In the genomic region with DNA sequence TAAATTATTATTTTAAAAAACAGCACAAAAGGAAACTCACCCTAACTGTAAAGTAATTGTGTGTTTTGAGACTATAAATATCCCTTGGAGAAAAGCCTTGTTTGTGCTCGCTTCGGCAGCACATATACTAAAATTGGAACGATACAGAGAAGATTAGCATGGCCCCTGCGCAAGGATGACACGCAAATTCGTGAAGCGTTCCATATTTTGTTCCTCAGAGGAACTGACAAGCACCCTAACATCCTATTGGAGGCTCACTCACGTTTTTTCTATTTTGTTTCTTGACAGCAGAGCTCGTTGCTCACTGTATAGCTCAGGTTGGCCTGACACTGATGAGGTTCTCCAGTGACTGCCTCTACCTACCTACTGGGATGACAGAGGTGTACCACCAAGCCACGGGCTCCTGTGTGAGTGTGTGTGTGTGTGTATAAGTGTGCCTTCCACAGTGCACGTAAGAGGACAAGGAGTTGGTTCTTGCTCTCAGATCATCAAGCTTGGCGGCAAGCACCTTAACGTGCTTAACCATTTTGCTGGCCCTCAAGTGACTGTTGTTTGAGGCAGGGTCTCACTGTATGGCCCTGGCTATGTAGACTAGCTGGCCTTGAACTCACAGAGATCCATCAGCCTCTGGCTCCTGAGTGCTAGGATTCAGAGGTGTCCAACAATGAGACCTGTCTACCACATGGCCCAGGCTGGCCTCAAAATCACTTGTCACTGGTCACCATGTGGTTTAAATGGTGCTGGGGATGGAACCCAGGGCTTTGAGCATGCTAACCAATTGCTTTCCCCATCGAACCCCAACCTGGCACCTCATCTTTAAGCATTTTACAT, we compare ENCODE assay signal across 7 mouse cellular contexts. TPM values are rescaled to one million over a fixed set of nuclear protein-coding genes. Genes with fewer than 3 reads are reported as not detected.
DNase-seq lines count a peak whose midpoint lies in the region; ATAC-seq and TF ChIP-seq lines count a peak whose summit lies in the region.

No protein-coding gene starts in this region.

- WGBS in lung, postnatal 0 days, result 21% methylated on average over 14 of the region's 14 CpGs
- WGBS in forebrain, postnatal 0 days, result 17% methylated on average over 14 of the region's 14 CpGs
- 23% methylated on average over 14 of the region's 14 CpGs for whole genome bisulfite sequencing in kidney, embryonic 14.5 days
- WGBS in liver, postnatal 0 days (ENCODE audit: insufficient replicate concordance), result 24% methylated on average over 14 of the region's 14 CpGs

- 0 out of 2 replicates have a peak, but pooled peaks cover 3% of the 10 kb centered on the region for H3K4me1 ChIP-seq in lung, postnatal 0 days (ENCODE audit: insufficient read depth, low read depth, low read length)
- no peaks in the 10 kb centered on the region; the same call in 1 of the 2 replicates for H3K4me1 ChIP-seq in brown adipose tissue, adult 24 weeks (ENCODE audit: control insufficient read depth, insufficient read depth, insufficient read length, low read length)
- H3K4me1 ChIP-seq in forebrain, postnatal 0 days (ENCODE audit: insufficient read depth), result peaks cover 3% of the 10 kb centered on the region; the same call in 1 of the 2 replicates
- 0 out of 2 replicates have a peak, but pooled peaks cover 3% of the 10 kb centered on the region for H3K4me1 ChIP-seq in kidney, embryonic 14.5 days (ENCODE audit: control insufficient read depth, insufficient read depth, low read length)
- H3K4me1 ChIP-seq in liver, postnatal 0 days (ENCODE audit: insufficient read depth), result peaks cover 26% of the 10 kb centered on the region

- H3K9ac ChIP-seq in lung, postnatal 0 days (replicated peaks; ENCODE audit: low read depth), result peak overlapping the region; percentile 97
- H3K9ac ChIP-seq in forebrain, postnatal 0 days, result peak overlapping the region; percentile 94
- no peak overlapping the region; the same call in 1 of the 2 replicates for H3K9ac ChIP-seq in kidney, embryonic 14.5 days (ENCODE audit: low read depth, low read length)
- H3K9ac ChIP-seq in liver, postnatal 0 days (replicated peaks), result peak overlapping the region; percentile 90

- no peak for TF ChIP-seq CTCF in lung, postnatal 0 days (IDR thresholded peaks at IDR 0.05)
- TF ChIP-seq CTCF in forebrain, postnatal 0 days (IDR thresholded peaks at IDR 0.05; ENCODE audit: low read depth), result no peak
- no peak for TF ChIP-seq CTCF in liver, postnatal 0 days (IDR thresholded peaks at IDR 0.05; ENCODE audit: low read depth)

- H3K27ac ChIP-seq in lung, postnatal 0 days (ENCODE audit: low read length), result peak overlapping the region; percentile 4
- H3K27ac ChIP-seq in brown adipose tissue, adult 24 weeks (replicated peaks; ENCODE audit: low read depth, low read length), result 0 out of 2 replicates have a peak overlapping the region, but pooled peaks have one; percentile 3
- H3K27ac ChIP-seq in forebrain, postnatal 0 days (ENCODE audit: low read depth, low read length), result peak overlapping the region; percentile 97
- H3K27ac ChIP-seq in kidney, embryonic 14.5 days (ENCODE audit: low read depth, low read length), result peak overlapping the region; percentile 6; the same call in 1 of the 2 replicates
- H3K27ac ChIP-seq in liver, postnatal 0 days (ENCODE audit: low read depth), result peak overlapping the region; percentile 97

- ATAC-seq in lung, postnatal 0 days, result peak; percentile 43
- peak; percentile 71 for ATAC-seq in forebrain, postnatal 0 days
- peak; percentile 46; the same call in 1 of the 2 replicates for ATAC-seq in kidney, embryonic 14.5 days (ENCODE audit: low FRiP score, low TSS enrichment)
- ATAC-seq in liver, postnatal 0 days, result peak; percentile 52

- peak; percentile 49 for DNase-seq in lung, postnatal 0 days (ENCODE audit: low spot score)
- no peak for DNase-seq in lung, postnatal 4 days
- DNase-seq in forebrain, postnatal 0 days, result peak; percentile 83
- DNase-seq in liver, postnatal 0 days, result no peak
- DNase-seq in telencephalon, adult 2 months (ENCODE audit: low read depth, low spot score), result peak; percentile 64

- no peaks in the 10 kb centered on the region for H3K9me3 ChIP-seq in lung, postnatal 0 days (ENCODE audit: low read length)
- H3K9me3 ChIP-seq in forebrain, postnatal 0 days (ENCODE audit: low read length), result no peaks in the 10 kb centered on the region
- no peaks in the 10 kb centered on the region for H3K9me3 ChIP-seq in kidney, embryonic 14.5 days (ENCODE audit: control insufficient read depth, low read length)
- H3K9me3 ChIP-seq in liver, postnatal 0 days (ENCODE audit: low read length), result no peaks in the 10 kb centered on the region

- no peaks in the 10 kb centered on the region for H3K27me3 ChIP-seq in lung, postnatal 0 days (replicated peaks; ENCODE audit: insufficient read depth, low read length)
- H3K27me3 ChIP-seq in forebrain, postnatal 0 days (ENCODE audit: insufficient read depth, low read length), result no peaks in the 10 kb centered on the region
- no peaks in the 10 kb centered on the region for H3K27me3 ChIP-seq in kidney, embryonic 14.5 days (ENCODE audit: control insufficient read depth, insufficient read depth, low read length)
- no peaks in the 10 kb centered on the region for H3K27me3 ChIP-seq in liver, postnatal 0 days (ENCODE audit: insufficient read depth, low read length)

- peak overlapping the region; percentile 74; the same call in 1 of the 2 replicates for H3K4me3 ChIP-seq in lung, postnatal 0 days (ENCODE audit: low read depth, low read length)
- H3K4me3 ChIP-seq in brown adipose tissue, adult 24 weeks (ENCODE audit: insufficient read depth, low read depth, low read length), result no peak overlapping the region
- H3K4me3 ChIP-seq in forebrain, postnatal 0 days (ENCODE audit: low read depth, low read length), result peak overlapping the region; percentile 69
- peak overlapping the region; percentile 75 for H3K4me3 ChIP-seq in kidney, embryonic 14.5 days (ENCODE audit: low read length)
- H3K4me3 ChIP-seq in liver, postnatal 0 days (ENCODE audit: low read depth, low read length), result peak overlapping the region; percentile 84

- H3K36me3 ChIP-seq in lung, postnatal 0 days (ENCODE audit: insufficient read depth, low read length), result peaks cover 22% of the 10 kb centered on the region
- peaks cover 38% of the 10 kb centered on the region for H3K36me3 ChIP-seq in forebrain, postnatal 0 days (ENCODE audit: insufficient read depth)
- H3K36me3 ChIP-seq in kidney, embryonic 14.5 days (ENCODE audit: control insufficient read depth, insufficient read depth, low read length), result peaks cover 47% of the 10 kb centered on the region
- H3K36me3 ChIP-seq in liver, postnatal 0 days (replicated peaks; ENCODE audit: insufficient read depth, low read length), result peaks cover 29% of the 10 kb centered on the region

- peak overlapping the region; percentile 1 for H3K4me2 ChIP-seq in lung, postnatal 0 days (replicated peaks; ENCODE audit: low read depth, low read length)
- H3K4me2 ChIP-seq in forebrain, postnatal 0 days (ENCODE audit: low read depth), result peak overlapping the region; percentile 45
- H3K4me2 ChIP-seq in kidney, embryonic 14.5 days (replicated peaks; ENCODE audit: low read depth, low read length), result peak overlapping the region; percentile 31
- peak overlapping the region; percentile 74 for H3K4me2 ChIP-seq in liver, postnatal 0 days (ENCODE audit: low read depth, low read length)

- TF ChIP-seq EP300 in lung, postnatal 0 days (IDR thresholded peaks at IDR 0.05), result no peak
- TF ChIP-seq EP300 in liver, postnatal 0 days (IDR thresholded peaks at IDR 0.05; ENCODE audit: low read depth), result peak; percentile 56; the same call in 1 of the 2 replicates

RNA-seq across cellular contexts. Expression of gene Med16, which starts 0.6 kb away (rescaled TPM):
- polyA plus RNA-seq in lung, postnatal 0 days (2015; fragmentation: Nextera tagmentation; extraction: Ambion mirVana), result 32.0 and 32.8 TPM in 2 replicates
- polyA plus RNA-seq in brown adipose tissue, adult 24 weeks (2012; ENCODE audit: insufficient read depth, insufficient read length, missing spikeins), result 11.2 and 12.9 TPM in 2 replicates
- 47.0 and 60.9 TPM in 2 replicates for total RNA-seq in forebrain, postnatal 0 days (2014; rRNA removed)
- polyA plus RNA-seq in forebrain, postnatal 0 days (2015; fragmentation: Nextera tagmentation; extraction: Ambion mirVana), result 46.1 and 56.0 TPM in 2 replicates
- polyA plus RNA-seq in kidney, embryonic 14.5 days (2014; fragmentation: Nextera tagmentation; extraction: Ambion mirVana), result 48.0 and 61.2 TPM in 2 replicates
- polyA plus RNA-seq in liver, postnatal 0 days (2015; fragmentation: Nextera tagmentation; extraction: Ambion mirVana), result 13.5 and 14.3 TPM in 2 replicates

RNA-seq across cellular contexts. Expression of gene Gm26602, which starts 1.3 kb away (rescaled TPM):
- not detected in 2 replicates for polyA plus RNA-seq in lung, postnatal 0 days (2015; fragmentation: Nextera tagmentation; extraction: Ambion mirVana)
- not detected in 2 replicates for polyA plus RNA-seq in brown adipose tissue, adult 24 weeks (2012; ENCODE audit: insufficient read depth, insufficient read length, missing spikeins)
- total RNA-seq in forebrain, postnatal 0 days (2014; rRNA removed), result not detected in 2 replicates
- polyA plus RNA-seq in forebrain, postnatal 0 days (2015; fragmentation: Nextera tagmentation; extraction: Ambion mirVana), result 34.4 and 39.2 TPM in 2 replicates
- polyA plus RNA-seq in kidney, embryonic 14.5 days (2014; fragmentation: Nextera tagmentation; extraction: Ambion mirVana), result 4.6 and 10.8 TPM in 2 replicates
- polyA plus RNA-seq in liver, postnatal 0 days (2015; fragmentation: Nextera tagmentation; extraction: Ambion mirVana), result 4.6 TPM in 1 of 2 replicates, not detected in the other

RNA-seq across cellular contexts. Expression of gene Kiss1r, which starts 7.5 kb away (rescaled TPM):
- 1.6 and 1.7 TPM in 2 replicates for polyA plus RNA-seq in lung, postnatal 0 days (2015; fragmentation: Nextera tagmentation; extraction: Ambion mirVana)
- polyA plus RNA-seq in brown adipose tissue, adult 24 weeks (2012; ENCODE audit: insufficient read depth, insufficient read length, missing spikeins), result 0.38 and 0.63 TPM in 2 replicates
- total RNA-seq in forebrain, postnatal 0 days (2014; rRNA removed), result 4.2 and 5.4 TPM in 2 replicates
- polyA plus RNA-seq in forebrain, postnatal 0 days (2015; fragmentation: Nextera tagmentation; extraction: Ambion mirVana), result 3.4 and 3.6 TPM in 2 replicates
- polyA plus RNA-seq in kidney, embryonic 14.5 days (2014; fragmentation: Nextera tagmentation; extraction: Ambion mirVana), result 0.47 and 0.61 TPM in 2 replicates
- 0.18 and 0.34 TPM in 2 replicates for polyA plus RNA-seq in liver, postnatal 0 days (2015; fragmentation: Nextera tagmentation; extraction: Ambion mirVana)

RNA-seq across cellular contexts. Expression of gene R3hdm4, which starts 11.7 kb away (rescaled TPM):
- polyA plus RNA-seq in lung, postnatal 0 days (2015; fragmentation: Nextera tagmentation; extraction: Ambion mirVana), result 123 and 129 TPM in 2 replicates
- 55.0 and 60.7 TPM in 2 replicates for polyA plus RNA-seq in brown adipose tissue, adult 24 weeks (2012; ENCODE audit: insufficient read depth, insufficient read length, missing spikeins)
- total RNA-seq in forebrain, postnatal 0 days (2014; rRNA removed), result 117 and 129 TPM in 2 replicates
- polyA plus RNA-seq in forebrain, postnatal 0 days (2015; fragmentation: Nextera tagmentation; extraction: Ambion mirVana), result 282 and 333 TPM in 2 replicates
- 102 and 137 TPM in 2 replicates for polyA plus RNA-seq in kidney, embryonic 14.5 days (2014; fragmentation: Nextera tagmentation; extraction: Ambion mirVana)
- 47.3 and 51.7 TPM in 2 replicates for polyA plus RNA-seq in liver, postnatal 0 days (2015; fragmentation: Nextera tagmentation; extraction: Ambion mirVana)

RNA-seq across cellular contexts. Expression of gene Arid3a, which starts 17.5 kb away (rescaled TPM):
- polyA plus RNA-seq in lung, postnatal 0 days (2015; fragmentation: Nextera tagmentation; extraction: Ambion mirVana), result 4.8 and 7.1 TPM in 2 replicates
- 1.3 and 2.9 TPM in 2 replicates for polyA plus RNA-seq in brown adipose tissue, adult 24 weeks (2012; ENCODE audit: insufficient read depth, insufficient read length, missing spikeins)
- 7.1 and 7.9 TPM in 2 replicates for total RNA-seq in forebrain, postnatal 0 days (2014; rRNA removed)
- 1.0 and 2.1 TPM in 2 replicates for polyA plus RNA-seq in forebrain, postnatal 0 days (2015; fragmentation: Nextera tagmentation; extraction: Ambion mirVana)
- polyA plus RNA-seq in kidney, embryonic 14.5 days (2014; fragmentation: Nextera tagmentation; extraction: Ambion mirVana), result 12.0 and 12.3 TPM in 2 replicates
- polyA plus RNA-seq in liver, postnatal 0 days (2015; fragmentation: Nextera tagmentation; extraction: Ambion mirVana), result 4.5 and 5.5 TPM in 2 replicates

Comparison
In these comparisons a context has a peak if more than half of its experiments do, and no peak if none do; other contexts are left out.
1. DNase-seq: peak in lung, postnatal 0 days (single experiment), forebrain, postnatal 0 days (single experiment) and telencephalon, adult 2 months (single experiment); none in lung, postnatal 4 days (0 of 2) and liver, postnatal 0 days (single experiment).
2. H3K27ac ChIP-seq: peak in every context shown above with its lines; median percentile 97 in forebrain, postnatal 0 days; 97 in liver, postnatal 0 days; 6 in kidney, embryonic 14.5 days; 4 in lung, postnatal 0 days; 3 in brown adipose tissue, adult 24 weeks.
3. H3K4me2 ChIP-seq: peak in every context shown above with its lines; median percentile 74 in liver, postnatal 0 days; 45 in forebrain, postnatal 0 days; 31 in kidney, embryonic 14.5 days; 1 in lung, postnatal 0 days.
4. Peak in every context shown above with its lines, with median percentiles within 50 percentile points of each other: ATAC-seq.